Mouse (Mus musculus): Measurements from ENCODE around the gene Aim2.
A peak's percentile ranks its signal among the peaks of the same experiment; 100 is the strongest.

Aim2 gene

DNA sequence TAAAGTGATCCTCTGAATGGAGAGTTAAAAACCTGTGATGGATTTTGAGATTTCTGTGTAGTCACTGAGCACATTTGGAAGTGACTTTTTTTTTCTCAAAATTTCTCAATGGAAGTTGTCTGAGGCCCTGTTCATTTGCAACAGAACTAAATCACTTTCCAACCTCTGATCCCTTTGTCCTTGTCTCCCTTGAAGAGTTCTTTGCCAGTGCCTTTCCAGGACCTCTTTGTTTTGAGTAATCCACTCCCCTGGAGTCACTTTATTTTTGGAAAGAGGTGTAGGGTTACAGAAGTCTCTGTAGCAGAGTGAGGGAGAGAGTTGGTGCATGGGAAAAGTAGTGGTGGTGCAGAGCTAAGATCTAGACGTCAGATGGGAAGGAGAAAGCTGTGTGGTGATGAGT, 2.2 kb upstream of the Aim2 start:
- no peak for DNase-seq

DNA sequence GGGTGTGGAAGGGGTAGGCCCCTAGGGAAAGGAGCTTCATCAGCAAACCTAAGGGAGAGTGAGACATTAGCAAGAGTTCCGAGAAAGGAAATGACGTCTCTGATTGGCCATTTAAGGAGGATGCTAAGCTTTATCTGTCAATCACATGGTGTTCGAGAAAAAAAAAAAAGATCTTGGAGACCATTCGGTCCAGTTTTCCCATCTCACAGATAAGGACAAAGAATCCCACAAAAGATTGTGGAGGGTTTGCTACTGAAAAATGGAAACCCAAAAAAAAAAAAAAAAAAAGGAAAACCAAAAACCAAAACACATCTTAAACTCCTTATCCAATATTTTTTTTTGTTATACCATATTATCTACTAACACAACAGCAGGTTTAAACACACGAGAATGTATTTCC, 1.5 kb upstream of the Aim2 start:
- DNase-seq: no peak

DNA sequence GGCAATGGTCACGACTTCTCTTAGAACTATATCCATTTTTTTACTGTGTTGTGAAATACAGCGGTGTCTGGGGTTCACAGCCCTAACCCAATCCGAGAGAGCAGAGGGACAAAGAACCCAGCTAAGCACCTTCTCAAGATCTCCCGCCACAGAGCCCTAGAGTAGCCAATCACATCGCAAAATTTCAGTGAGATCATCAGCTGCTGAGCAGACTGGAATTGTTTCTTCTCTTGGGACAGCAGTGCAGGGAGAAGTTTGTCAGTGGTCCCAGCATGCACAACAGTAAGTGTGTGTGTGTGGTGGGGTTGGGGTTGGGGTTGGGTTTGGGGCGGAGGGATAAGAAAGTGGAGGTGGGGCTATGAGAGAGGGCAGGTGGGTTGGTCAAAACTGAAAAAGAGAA, 733 bp upstream of the Aim2 start:
- DNase-seq: peak; percentile 61 to 67

DNA sequence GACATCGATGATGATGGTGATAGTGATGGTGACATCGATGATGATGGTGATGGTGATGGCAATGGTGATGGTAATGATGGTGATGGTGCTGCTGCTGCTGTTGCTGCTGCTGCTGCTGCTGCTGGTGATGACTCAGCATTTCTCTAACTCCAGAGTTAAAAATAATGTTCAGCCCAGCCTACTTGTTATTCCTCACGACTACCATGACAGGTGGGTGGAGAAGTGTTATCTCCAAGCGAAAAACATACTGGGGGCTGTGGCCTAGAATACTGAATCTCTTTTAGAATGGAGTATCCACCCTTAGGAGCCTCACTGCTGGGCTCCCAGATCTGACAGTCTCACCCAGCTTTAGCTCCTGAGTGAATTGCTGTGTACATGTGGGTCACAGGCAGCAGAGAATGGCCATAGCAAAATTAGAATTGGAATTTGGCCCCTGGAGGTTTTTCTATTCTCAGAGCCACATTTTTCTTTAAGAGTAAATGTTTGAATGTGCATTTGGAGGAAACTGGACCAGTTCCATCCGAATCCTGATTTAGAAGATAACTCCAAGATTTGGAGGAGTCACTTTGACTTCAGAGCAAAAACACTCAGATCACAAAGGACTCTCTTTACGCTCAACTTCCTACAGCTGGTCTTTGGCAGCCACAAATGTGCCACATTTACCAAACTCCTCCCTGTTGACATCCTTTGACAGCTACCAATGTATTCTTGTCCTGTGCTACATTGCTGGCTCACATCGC, 4.6 kb downstream of the Aim2 start:
- DNase-seq: no peak

DNA sequence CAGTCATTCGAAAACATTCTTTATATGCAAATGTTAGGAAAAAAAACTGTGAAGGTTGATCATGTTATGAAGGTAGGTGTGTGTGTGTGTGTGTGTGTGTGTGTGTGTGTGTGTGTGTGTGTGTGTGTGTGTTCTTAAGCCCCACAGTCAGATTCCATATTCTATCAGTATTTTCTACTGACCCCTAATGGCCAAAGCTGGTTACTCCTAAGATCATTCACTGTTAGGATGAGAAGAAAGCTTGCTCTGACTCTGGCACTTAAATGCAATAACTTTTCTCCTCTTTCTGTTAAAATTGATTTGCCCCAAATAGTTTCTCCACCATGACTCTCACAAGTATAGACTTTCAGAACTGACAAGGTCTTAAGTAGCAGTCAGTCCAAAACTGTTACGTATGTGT, 6.0 kb downstream of the Aim2 start:
- no peak for DNase-seq

DNA sequence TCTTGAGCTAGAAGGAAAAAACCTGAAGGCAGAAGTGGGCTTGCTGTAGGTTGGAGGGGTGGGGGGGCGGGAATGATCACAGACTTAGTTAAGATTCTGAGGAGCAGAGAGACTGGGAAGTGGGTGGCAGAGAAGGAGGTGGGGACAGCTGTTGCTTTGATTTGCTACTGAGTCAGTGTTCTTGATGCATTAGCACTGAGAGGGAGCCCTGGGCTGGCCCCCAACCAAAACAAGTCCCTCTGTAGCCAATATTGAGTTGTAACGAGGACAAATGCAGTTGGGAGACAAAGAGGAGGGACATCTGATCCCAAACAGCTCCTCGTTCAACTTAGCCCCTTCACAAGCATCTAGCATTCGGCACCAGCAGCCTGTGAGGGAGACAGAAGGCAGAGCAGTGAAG, 7.1 kb downstream of the Aim2 start:
- no peak for DNase-seq

DNA sequence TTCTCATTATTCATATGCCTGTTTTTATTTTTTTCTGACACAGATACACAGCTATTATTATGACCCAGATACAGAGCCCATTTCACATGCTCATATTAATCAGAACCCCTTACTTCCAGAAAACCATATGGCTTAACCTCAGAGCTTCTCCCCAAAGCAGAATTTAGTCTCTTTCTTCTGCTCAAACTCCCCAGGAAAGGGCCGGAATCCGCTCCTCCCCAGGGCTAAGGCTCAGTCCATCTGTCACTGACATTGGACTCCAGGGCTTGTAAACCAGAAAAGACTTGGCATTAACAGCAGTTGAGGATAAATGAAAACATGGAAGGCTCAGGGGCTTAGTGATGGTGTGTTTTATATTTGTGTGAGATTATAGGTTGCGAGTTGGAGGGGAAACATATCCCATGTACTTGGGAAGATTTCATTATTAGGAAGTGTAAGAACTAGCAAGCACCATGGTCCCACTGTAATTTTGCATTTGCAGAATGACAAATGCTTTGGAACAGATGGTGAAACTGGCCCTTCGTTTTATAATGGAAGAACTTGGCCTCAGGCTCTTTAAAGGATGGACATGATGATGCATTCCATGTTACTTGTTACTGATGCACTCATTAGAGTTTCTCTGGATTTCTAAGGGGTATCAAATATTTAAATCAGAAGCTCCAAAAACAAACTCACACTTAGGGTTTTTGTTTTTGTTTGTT, 9.1 kb downstream of the Aim2 start:
- no peak for DNase-seq

DNA sequence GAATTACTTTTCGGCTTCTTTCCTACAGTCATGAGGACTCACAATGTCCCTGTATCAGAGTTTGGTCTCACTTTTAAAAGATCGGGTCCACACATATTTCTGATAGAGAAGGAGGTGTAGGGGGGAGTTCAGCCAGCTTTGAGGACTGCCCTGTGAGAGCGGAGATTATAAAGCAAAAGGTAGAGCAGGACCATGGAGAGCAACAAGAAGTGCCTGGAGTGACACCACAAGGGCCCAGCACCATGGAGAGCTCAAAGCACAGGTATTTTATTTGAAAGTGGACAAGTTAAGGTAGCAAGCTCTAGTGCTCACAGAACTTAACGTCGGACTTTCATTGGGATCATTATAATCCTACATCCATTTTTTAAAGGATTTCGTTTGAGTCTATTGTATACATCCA, 11.0 kb downstream of the Aim2 start:
- DNase-seq: peak; percentile 35 to 46

DNA sequence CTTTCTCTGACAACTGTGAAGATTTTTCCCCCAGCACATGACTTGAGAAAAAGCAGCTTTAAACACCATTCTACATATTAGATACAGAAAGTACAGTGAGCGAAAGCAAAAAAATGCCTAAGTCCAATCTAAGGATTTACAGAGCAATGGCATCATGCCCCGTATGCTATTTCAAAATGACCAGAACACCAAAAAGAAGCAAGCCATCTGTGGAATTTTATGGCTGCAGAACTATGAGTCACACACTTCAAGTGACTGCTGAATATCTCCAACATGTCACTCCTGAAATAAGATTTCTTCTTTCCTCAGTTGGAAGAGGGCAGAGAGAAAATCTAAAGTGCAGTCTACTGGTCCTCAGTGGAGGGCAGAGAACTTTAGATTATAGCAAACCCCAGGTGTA, 12.8 kb downstream of the Aim2 start:
- no peak for DNase-seq

DNA sequence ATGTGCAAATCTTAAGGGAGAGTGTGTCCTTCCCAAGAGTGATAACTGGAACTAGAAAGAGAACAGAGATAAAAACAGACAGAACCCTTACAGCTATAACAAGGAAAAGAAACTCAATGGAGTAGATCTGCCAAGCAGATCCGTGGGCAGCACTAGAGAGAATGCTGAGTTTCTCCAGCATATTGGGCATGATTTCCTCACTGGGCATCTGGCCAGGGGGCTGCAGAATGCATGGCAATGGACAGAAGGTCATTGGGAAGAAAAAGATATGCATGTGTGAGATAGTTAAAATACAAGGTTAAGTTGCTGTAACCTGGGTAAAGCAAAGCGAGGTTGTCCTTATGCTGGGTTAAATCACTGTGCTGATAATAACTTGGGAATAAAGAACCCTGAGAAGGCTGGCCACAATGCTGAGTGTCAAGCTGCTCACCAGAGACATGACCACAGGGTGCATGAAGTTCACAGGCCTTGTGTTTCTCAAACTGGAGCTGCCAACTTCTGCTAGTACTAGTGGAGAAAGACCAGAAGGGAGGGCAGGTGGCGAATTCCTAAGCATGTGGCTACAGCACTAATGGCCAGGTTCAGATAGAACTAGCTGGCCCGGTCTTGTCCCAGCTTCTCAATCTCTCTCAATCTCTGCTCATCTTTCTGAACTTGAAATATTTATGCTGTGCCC, 13.6 kb downstream of the Aim2 start:
- DNase-seq: no peak

DNA sequence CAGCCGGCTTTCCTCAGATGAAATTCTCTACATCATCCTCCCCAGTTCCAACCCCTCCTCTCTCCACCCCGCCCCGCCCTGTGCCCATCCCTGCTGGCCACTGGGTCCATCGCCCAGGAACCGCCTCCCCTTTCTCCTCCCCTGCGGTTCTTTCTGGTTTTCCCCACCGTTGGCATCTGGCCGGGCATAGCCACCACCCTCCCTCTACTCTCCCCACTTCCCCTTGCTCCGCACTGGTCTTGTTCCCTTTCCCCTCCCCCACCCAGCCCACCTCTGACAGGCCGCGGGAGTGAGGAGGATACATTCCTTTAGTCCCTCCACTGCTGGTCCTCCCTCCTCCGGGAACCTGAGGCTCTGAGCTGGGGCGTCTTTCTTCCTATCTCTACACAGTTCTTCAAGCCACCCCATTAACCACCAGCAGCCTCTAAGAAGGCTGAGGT, 15.3 kb downstream of the Aim2 start:
- no peak for DNase-seq

DNA sequence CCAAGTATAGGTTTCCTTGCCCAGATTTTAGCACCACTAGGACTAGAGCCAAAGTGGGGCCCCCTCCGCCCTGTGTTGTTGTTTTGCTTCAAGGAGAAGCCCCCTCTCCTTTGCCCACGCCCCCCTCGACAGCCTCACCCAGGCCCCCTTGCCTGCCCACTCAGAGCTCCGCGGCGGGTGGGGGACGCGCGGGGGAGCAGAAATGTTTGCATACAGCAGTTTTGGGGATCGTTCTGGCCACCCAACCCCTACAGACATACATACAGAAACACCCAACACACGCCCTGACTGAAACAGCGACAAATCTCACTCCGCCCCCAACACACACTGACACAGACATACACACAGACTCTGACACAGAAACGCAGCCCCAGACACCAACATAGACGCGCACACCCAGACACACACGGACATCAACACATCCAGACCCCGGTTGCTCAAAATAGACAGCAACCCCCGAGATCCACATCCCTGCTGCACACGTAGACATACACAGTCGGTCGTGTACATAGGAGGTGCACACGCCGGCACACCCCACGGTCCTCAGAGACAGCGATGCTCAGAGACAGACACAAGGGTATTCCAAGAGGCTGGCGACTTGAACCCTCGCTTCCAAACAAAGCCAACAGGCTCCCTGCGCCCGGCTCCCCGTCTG, 16.1 kb downstream of the Aim2 start:
- no peak for DNase-seq

DNA sequence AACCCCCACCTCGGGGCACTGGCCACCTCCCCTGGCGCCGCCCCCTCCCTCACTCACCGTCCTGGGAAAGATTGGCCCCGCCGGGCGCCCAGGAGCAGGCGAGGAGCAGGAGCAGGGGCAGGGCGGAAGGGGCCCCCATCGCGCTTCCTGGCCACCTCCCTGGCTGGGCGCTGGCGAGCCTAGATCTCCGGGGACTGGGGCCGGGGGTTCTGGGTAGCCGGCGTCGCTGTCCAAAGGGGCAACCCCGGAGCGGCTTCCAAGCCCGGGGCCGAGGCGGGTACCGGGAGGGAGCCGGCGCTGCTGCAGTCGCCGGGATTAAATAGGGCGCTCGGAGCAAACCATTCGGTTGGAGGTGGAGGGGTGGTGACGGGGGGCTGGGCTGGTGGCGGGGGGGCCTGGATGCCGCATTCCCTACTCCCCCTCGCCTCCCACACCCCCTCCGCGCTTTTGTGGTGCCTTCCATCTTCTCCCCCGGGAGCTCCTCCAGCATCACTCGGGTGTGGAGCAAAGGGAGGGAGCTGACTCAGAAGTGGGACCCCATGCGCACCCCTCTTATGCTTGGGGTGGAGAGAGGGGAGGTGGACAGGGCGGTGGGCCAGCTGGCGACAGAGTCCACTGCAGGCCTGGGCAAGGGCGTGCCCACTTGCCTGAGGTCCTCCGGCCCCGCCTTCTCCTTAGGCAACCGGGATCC, 16.8 kb downstream of the Aim2 start, which contains the start of gene Cadm3:
Cadm3 (minus strand) TSS at position 340 of the 691 bp plus-strand sequence.
- no peak for DNase-seq

DNA sequence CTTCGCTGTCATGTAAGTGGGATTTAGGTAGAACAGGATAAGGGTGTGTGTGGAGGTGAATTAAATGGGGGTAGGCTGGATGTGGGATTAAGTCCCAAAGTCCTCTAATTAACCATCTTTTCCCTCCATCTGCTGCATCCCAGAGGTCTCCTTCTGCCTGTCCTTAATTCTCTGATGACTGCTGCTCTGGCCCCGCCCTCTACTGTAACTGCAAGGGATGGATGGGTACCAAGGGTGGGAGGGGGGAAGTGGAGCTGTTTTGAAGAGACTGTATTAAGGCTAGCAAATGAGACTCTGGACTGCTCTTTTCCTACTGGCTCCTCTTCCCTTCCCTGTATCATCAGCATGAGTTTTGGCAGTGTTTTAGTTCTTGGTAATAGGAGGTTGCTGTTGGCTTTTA, 18.9 kb downstream of the Aim2 start:
- DNase-seq: no peak

DNA sequence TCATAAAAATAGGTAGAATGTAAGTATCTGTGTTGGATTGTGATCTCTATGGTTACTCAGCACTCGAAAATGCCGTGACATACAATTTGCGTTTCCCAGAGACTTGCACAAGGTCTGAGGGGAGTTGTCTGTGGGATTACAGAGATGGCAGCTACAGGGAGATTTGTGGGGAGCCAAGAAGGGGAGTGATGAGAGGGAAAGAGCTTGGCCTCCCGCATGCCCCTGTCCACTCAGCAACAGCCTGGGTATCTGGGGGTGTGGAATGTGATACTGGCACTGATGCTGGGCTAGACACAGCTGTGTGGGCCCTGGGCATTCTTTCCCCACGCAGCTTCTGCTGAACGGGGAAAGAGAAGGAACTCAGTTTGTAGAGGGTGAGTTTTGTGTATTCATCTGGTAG, 19.8 kb downstream of the Aim2 start:
- no peak for DNase-seq

DNA sequence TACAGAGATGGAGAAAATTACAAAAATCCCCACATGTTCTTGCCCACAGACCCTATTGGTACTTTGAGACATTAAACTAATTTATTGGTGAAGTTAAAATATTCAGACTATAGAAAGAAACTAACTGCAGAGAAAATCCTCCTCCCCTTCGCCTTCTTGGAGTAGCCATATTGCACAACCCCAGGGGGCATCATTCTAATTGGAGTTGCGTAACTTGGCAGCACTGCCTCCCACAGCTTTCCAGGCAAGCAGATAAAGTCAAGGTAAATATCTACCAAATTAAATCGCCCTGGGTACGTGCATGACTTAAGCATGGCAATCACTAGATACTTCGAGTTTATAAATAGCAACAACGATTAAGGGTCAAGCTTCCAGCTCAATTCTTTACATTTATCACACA, 20.9 kb downstream of the Aim2 start:
- DNase-seq: no peak

DNA sequence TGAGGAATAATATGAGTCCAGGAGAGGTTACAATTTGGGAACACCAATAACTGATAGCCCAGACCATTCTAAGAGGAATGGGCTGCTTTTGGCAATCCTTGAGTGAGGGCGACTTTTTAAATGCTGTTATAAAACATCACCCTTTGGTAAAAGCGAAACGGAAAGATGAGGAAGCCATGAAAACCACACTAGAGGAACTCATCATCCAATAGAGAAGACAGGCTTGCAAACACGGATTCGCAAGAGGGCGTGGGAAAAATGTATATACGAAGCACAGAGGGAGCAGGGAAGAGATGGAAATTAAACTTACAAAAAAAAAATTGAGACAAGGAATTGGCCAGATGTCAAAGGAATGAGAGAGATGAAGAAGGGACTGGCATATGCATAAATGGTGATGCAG, 23.3 kb downstream of the Aim2 start:
- no peak for DNase-seq

DNA sequence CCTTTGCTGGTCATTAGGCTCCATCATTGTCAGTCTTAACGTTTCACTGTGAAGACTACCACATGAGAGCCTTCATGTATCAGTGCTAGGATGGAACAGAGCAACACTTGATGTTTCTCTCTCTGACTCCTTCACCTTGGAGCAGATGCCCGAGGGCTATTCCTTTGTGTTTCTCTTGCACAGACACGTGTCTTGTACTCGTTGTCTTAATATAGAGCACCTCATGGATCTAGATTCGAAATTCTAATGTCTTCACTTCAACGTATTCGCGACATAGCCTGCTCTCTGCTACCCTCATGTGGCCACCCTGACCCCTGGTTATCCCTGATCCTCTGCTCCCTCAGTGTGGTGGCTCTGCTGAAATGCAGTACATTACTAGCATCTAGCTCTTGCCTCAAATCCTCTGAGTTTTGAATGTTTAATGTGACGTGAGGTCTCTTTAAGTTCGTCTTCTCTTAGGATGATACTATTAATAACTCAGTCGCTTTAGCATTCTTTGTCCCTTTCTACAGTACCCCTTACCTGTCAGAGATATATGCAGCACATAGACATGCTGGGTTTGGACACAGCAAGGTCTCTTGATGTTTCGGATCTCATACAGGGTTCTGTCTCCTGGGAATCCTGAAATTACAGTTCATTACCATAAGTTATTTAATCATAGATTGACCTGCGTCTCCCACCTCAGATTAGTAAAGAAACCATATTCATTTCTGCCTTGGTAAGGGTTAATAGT, 26.9 kb downstream of the Aim2 start:
- DNase-seq: peak; percentile 58 to 59

DNA sequence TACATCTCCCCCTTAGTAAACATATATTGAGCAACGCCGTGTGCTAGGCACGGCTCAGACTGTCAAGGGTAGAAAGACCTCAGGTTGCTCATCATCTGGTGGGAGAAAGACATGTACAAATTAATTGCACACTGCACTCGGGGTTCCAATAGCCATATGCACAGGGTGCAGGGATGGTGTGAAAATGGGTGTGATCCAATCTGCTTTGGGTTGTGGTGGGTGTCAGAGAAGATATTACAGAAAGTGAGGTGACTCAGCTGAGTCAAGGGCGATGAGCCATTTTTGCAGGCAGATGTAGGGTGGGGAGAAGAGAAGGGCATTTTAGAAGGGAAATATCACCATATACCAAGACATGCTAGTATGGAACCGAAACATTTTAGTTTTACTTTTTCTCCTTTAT, 30.8 kb downstream of the Aim2 start:
- DNase-seq: no peak

DNA sequence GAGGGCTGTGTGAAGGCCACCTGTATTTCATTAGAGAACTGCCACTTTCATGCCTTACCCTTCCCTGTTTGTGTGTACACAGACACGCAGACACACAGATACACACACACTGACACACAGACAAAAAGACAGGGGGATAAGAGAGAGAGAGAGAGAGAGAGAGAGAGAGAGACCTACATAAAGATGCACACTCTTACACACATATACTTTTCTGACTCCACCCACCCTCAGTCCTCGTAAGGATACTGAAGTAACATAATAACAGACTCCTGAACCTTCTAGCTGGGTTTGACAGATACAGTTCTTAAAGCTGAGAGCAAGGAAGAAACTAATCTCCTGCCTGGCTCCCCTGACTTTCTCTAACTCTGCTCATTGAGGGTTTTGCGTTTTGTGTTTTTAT, 38.8 kb downstream of the Aim2 start:
- DNase-seq: no peak

DNA sequence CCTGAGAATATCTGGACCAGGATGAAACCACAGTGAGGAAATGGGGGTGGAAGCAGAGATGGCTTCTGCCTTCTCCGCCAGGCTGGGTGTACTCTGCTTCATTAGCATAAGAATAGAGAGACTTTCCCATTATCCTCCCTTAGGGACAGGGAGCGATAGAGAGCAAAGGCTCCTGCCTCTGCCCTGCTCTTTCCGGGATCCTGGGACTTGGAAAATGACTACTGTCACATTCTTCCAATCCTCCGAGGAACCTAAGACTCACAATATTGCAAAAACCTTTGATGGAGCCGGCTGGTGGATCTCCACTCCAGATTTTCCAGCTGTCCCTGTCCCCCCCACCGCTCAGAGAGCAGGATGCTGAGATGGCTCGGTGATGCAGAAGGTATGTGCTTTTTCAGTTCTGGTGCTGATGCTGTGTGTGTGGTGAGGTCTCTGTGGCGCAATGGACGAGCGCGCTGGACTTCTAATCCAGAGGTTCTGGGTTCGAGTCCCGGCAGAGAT, 39.3 kb downstream of the Aim2 start:
- DNase-seq: no peak

DNA sequence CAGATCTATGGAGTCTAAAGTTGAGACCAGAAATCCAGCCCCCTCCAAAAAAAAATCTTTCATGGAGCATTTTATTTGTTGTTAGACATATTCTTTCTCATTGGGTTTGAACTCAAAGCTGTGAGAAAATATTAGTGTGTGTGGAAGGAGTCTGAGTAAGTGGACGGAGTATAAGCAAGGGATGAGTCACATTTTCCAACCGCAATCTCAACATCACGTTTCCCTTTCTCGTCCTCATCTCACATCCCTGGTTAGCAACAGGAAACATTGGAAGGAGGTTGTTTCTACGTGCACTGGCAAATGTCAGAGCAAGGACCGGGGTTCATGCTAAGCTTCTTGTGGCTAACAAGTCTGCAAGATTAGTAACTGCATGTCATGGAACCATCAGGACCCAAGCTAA, 41.1 kb downstream of the Aim2 start:
- no peak for DNase-seq
